Mouse (Mus musculus) gastrocnemius, postnatal 25 days (tissue): ENCODE measurements around the gene Psmd13. TPM values are rescaled to one million over a fixed set of nuclear protein-coding genes. Genes with fewer than 3 reads are reported as not detected.
"Not testable (repeated sequence)": the region's sequence is repeated elsewhere in the genome, so short reads cannot be mapped to it uniquely, and the experiment has no call there.

Source experiments
- DNase-seq: peaks from one replicate; pipeline ENCODE4 v3.0.0; 2022
- total RNA-seq, 2 experiments: library from RNA; stranded (reverse); gene quantifications; 1 replicate in 1 of 2; 2 replicates in 1 of 2; pipeline ENCODE4 v1.2.3; 2021

Gene Psmd13
- total RNA-seq, 2 experiments from 2014 or later = 79.5 to 88.7 TPM

GRCm38 (mm10) chr7:140855860-140856784, 25.6 kb upstream of the Psmd13 start, which contains the start of gene Gm45785:
Gene Gm45785 (minus strand): TSS chr7:140856331.
- peak; percentile 88 for DNase-seq

DNA sequence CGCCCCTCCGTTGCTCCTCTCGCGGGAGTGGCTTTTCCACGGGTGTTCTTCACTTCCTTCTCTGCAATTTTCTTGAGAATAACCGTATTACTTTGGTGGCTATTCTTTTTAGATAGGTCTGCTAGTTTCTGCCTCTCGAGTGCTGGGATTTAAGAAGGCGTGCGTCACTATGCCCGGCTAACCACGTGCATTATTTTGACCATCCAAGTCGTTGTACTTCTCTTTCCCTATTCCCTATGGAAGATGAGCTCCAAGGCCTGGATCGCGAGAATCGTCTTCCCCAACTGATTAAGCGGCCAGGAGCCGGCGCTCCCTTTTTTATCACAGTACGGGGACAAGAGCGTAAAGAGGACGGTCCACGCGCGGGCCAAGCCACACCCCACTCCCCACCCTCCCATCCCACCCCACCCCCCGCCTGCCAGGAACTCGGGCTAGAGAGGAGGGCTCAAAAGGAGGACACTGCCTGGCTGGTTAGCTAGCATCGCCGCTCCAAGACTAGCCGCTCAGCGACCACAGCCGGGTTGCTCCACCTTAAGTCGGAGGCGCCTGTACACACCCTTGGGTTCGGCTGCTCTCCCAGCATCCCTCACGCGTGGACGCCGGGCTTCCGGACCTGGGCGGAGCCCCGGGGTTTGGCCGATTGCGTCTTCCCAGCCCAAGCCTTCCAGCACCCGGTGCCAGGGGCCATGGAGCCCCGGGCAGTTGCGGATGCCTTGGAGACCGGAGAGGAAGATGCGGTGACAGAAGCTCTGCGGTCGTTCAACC, 24.8 kb upstream of the Psmd13 start, which contains the start of gene Ric8a:
Gene Ric8a (plus strand): TSS at position 173 of the 765 bp plus-strand sequence.
- peak; percentile 93 for DNase-seq

GRCm38 (mm10) chr7:140857550-140858505, 23.9 kb upstream of the Psmd13 start, which contains the start of gene Bet1l:
Gene Bet1l (minus strand): TSS chr7:140857577.
- DNase-seq = no peak

DNA sequence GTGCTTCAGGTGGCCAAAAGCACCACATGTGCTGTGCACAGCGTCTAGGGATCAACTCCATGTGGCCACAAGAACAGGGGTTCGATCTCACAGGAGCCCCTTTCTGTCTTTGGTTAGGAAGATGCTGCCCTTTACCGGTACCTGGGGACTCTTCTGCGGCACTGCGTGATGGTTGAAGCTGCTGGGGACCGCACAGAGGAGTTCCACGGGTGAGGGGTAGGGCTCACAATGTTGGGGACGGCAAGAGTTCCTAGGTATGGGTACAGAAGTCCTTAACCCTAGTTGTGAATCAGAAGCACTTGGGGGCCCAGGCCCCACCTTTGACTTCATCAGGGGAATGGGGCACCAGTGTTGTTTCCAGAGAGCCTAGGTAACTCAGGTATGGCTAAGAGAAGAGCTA, 23.0 kb upstream of the Psmd13 start:
- DNase-seq = no peak

DNA sequence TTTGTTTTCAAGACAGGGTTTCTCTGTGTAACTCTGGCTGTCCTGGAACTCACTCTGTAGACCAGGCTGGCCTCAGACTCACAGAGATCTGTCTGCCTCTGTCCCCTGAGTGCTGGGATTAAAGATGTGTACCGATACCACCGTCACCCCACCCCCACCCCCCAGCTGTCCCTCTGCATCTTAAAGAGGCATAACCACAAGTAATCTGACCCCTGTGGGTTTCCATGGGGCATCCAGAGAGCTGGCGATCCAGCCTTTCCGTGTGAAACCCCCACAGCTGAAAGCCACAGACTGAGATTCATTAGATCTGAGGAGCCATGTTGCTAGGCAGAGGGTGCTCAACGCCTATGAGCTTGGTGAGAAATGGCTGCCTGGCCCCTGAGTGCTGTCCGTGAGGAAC, 21.8 kb upstream of the Psmd13 start:
- no peak for DNase-seq

- no peak for DNase-seq
These were observed 21.0 kb upstream of the Psmd13 start for GRCm38 (mm10) chr7:140860728-140861127.

DNA sequence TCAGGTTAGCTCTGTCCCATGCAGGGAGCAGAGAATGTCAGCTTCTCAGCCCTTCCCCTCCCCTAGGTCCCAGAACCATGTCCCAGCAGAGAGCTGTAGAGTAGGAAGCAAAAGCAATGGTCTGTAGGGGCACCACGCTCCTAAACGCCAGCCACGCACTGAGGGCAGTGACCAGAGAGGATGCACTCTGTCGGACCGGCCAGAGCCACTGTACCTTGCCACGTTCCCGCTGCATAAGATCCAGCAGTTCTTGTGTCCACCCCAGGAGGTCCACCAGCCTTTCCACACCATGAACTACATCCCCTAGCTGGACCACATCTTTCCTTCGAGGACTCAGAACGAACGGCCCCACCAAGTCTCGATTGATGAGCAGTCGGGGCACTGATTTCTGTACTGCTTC, 17.0 kb upstream of the Psmd13 start:
- DNase-seq = no peak

GRCm38 (mm10) chr7:140874224-140874623, 7.5 kb upstream of the Psmd13 start:
- DNase-seq = no peak

DNA sequence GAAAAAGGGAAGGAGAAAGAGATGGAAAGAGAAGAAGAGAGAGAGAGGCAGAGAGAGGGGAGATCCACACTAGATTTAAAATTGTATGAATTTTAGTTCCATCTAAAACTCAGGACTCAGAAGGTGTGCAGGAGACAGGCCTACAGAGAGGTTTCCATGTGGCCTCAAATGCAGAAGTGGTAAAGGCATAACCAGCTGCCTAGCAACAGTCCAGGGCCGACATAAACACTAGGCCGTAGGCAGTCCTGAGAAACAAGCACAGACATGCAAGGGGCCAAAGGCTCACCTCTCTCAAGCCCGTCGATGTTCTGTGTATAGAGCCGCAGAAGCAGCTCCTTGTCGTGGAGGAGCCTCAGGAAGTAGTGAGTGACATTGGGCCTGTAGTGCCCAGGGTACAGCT, 4.4 kb upstream of the Psmd13 start:
- no peak for DNase-seq

DNA sequence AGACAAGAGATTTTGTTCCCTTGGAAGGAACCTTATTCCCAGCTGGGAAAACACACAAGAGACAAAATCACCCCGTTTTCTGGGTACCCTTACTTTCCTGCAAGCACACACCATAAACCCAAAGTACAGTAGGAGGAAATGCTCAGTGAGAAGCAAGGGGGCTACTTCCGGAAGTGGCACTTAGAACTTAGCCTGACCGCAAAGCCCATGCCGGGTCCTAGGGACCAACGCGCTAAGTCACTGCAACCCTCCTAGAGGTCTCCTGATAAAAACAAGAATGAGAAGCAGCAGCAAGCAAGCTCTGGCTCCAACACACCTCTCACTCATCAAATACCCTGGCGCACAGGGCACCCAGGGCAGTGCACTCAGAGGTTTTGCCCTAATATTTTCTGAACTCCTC, 2.4 kb upstream of the Psmd13 start:
- DNase-seq = no peak

DNA sequence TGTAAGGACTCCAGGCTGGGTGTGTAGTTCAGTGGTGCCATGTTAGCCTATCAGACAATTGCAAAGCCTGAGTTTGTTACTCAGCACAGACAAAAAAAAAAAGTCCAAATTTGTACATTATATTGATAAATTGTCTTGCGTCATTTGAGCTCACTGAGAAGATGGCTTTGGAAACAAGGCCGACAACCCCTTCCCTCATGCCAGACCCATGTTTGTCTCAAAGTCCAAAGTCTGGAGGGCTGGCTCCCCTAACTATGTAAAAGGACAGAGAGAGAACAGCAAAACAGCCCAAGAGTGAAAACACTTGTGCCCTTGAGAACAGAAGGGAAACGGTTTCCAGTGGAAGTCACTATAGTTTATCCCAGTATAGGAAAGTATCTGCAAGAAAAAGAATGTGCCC, 1.3 kb upstream of the Psmd13 start:
- no peak for DNase-seq

GRCm38 (mm10) chr7:140880865-140881515, 778 bp upstream of the Psmd13 start:
- DNase-seq = no peak

GRCm38 (mm10) chr7:140882469-140882803, 668 bp downstream of the Psmd13 start:
- DNase-seq = no peak

DNA sequence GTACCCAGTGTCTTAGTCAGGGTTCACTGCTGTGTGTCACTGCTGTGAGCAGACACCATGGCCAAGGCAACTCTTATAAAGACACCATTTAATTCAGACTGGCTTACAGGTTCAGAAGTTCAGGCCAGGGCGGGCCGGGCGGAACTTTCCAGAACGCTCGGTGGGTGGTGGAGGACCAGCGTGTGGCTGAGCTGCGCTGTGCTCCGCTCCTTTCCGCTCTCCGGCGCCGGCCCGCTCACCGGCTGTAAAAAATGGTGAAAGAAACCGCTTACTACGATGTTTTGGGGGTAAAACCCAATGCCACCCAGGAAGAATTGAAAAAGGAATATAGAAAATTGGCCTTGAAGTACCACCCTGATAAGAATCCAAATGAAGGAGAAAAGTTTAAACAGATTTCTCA, 8.9 kb downstream of the Psmd13 start:
- not testable (repeated sequence) for DNase-seq

GRCm38 (mm10) chr7:140894031-140894430, 12.3 kb downstream of the Psmd13 start:
- DNase-seq = no peak

GRCm38 (mm10) chr7:140894611-140895010, 12.8 kb downstream of the Psmd13 start:
- DNase-seq = no peak

DNA sequence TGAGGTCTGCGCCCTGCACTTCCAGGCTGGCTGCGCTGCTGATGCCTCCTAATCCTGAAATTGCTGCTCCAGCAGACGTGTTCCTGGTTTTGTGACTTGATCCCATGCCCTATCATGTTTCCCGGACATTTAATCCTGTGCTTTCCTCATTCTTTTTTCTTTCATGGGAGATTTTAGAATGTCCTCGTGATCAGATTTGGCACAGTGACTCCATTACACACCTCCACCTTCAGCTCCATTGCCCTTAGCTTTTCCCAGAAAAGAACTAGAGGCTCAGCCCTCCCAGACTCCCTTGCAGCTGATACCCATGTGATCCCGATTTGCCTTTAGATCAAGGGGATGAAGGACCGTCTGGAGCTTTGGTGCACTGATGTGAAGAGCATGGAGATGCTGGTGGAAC, 16.1 kb downstream of the Psmd13 start:
- DNase-seq = no peak

GRCm38 (mm10) chr7:140899121-140899520, 17.4 kb downstream of the Psmd13 start:
- DNase-seq = no peak

DNA sequence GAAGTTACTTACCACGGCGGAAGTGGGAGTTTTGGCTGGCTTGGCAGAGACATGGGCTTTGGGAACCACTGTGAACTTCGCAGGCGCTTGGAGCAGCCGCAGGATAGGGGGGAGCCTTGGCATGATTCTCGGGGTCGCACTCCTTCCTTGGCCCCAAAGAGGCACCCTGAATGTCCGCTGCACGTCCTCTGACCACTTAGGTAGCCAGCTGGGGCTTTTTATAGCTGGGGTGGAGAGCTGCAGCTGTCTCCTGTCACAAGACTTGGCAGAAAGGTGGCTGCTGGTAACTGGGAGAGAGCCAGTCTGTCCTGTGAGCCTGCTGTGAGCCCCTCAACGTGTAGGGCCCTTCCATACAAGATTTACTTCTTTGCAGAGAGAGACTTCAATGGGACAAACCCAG, 18.5 kb downstream of the Psmd13 start, which contains the start of gene Cox8b:
Gene Cox8b (minus strand): TSS at position 227 of the 400 bp plus-strand sequence.
- peak; percentile 71 for DNase-seq

DNA sequence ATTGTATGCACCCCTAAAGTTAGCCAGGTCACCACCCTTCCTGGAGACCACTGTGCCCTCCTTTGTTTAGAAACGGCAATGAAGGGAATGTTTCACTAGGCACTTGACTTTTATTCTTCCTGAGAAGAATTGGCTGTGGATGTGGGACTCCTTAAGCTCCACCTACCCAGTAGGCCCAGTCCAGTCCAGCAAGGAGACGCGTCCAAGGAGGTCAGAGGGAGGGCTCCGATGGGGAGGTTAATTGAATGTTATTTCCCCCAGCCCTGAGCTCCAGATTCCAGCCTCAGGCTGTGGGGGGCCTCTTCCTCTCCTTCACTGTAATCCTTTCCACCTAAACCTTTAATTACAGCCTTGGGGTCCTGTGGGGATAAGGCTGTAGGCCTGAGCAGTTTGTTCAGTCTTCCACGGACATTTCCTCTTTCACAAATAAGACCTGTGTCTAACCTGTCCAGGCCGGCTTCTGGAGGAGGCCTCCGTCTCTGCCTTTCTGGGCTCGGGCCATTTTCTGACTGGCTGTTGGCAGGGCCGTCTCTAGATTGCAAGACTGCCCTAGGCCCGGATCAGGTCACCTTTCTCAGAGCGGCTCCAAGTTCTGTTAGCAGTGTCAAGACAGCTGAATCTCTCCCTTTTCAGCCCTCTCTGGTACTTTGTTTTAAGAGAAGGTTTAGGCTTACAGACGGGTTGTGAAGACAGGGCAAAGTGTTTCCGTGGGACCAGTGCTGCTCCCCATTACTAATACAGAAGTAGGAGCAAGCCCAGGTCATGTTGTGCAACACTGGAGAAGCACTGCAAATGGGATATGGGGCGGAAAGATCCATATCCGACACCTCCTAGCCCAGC, 20.5 kb downstream of the Psmd13 start:
- peak; percentile 68 for DNase-seq
